Mouse (Mus musculus) midbrain, postnatal 0 days (tissue): ENCODE results near the gene Strip2. TPM values are rescaled to one million over a fixed set of nuclear protein-coding genes. Genes with fewer than 3 reads are reported as not detected.

ENCODE experiments used
- ATAC-seq: fragments of 200-750 bp; cut with Nextera tagmentation; 2 replicates; pipeline ENCODE4 v1.8.0; 2017; ENCODE audit warnings: moderate number of reproducible peaks, mild to moderate bottlenecking, moderate TSS enrichment, moderate library complexity; ENCODE audit not compliant: low FRiP score
- DNase-seq: peaks from one replicate; pipeline ENCODE4 v3.0.0-alpha.2; 2015; ENCODE audit warnings: low spot score
- H3K27ac ChIP-seq: fragments of 300-500 bp; sonication (generic); 2 replicates; pipeline ENCODE4 v1.5.1; 2014; ENCODE audit warnings: low read depth, mild to moderate bottlenecking, low read length, mixed read lengths
- H3K27me3 ChIP-seq: fragments of 300-500 bp; sonication (generic); 2 replicates; pipeline ENCODE4 v1.6.1; 2014; ENCODE audit warnings: low read length, control low read depth, mixed read lengths; ENCODE audit not compliant: insufficient read depth
- H3K36me3 ChIP-seq: fragments of 300-500 bp; sonication (generic); 2 replicates; pipeline ENCODE4 v1.6.1; 2014; ENCODE audit warnings: low read length, control low read depth, mixed read lengths; ENCODE audit not compliant: insufficient read depth
- H3K4me1 ChIP-seq: fragments of 300-500 bp; sonication (generic); 2 replicates; pipeline ENCODE4 v1.6.1; 2014; ENCODE audit warnings: mild to moderate bottlenecking, control low read depth, antibody characterized with exemption, low read length, mixed read lengths; ENCODE audit not compliant: insufficient read depth
- H3K4me2 ChIP-seq: fragments of 300-500 bp; sonication (generic); 2 replicates; pipeline ENCODE4 v1.6.1; 2014; ENCODE audit warnings: low read depth, mild to moderate bottlenecking, low read length, mixed read lengths; ENCODE audit not compliant: poor library complexity, severe bottlenecking
- H3K4me3 ChIP-seq: fragments of 300-500 bp; sonication (generic); 2 replicates; pipeline ENCODE4 v1.5.1; 2014; ENCODE audit warnings: low read depth, mild to moderate bottlenecking, low read length, moderate library complexity
- H3K9ac ChIP-seq: fragments of 300-500 bp; sonication (generic); replicated peaks from 2 replicates; pipeline ENCODE4 v1.6.1; 2014; ENCODE audit warnings: mild to moderate bottlenecking, low read length, moderate library complexity, mixed read lengths; ENCODE audit not compliant: poor library complexity, severe bottlenecking
- H3K9me3 ChIP-seq: fragments of 300-500 bp; sonication (generic); 2 replicates; pipeline ENCODE4 v1.6.1; 2016; ENCODE audit warnings: low read length, control low read depth
- CTCF ChIP-seq: IDR thresholded peaks from 2 replicates; pipeline ENCODE4 v1.5.1; 2016; ENCODE audit warnings: antibody characterized with exemption, mild to moderate bottlenecking
- WGBS: fragments of 180-500 bp; shearing (Covaris S2); extraction: QIAGEN DNeasy Blood & Tissue Kit; methylation state at CpG from one replicate; pipeline ENCODE4 v1.1.7; 2014; 5-methylcytosine and 5-hydroxymethylcytosine counted together
- polyA plus RNA-seq: library from polyadenylated mRNA; unstranded; fragments of >200 nt; fragmentation: Nextera tagmentation; extraction: Ambion mirVana; gene quantifications from 2 replicates; pipeline ENCODE4 v1.2.1, GENCODE M21; 2015
- total RNA-seq: library from RNA; depleted of rRNA; stranded (reverse); fragments of >200 nt; gene quantifications from 2 replicates; pipeline ENCODE4 v1.2.3, GENCODE M21; 2014

Gene Strip2
- total and polyA plus RNA-seq, 2 experiments from 2014 or later = 5.2 to 13.3 TPM

GRCm38 (mm10) chr6:29930665-29931064 is 13.9 kb downstream of the Strip2 start:
- Histone ChIP-seq H3K4me2 (no peak overlapping the region), H3K36me3 (no peaks in the 10 kb centered on the region), H3K9ac (no peak overlapping the region), H3K4me3 (no peak overlapping the region), H3K9me3 (no peaks in the 10 kb centered on the region), H3K4me1 (no peaks in the 10 kb centered on the region), H3K27ac (no peak overlapping the region), H3K27me3 (no peaks in the 10 kb centered on the region)
- ATAC-seq (no peak), DNase-seq (no peak)
- 84% methylated on average over 6 of the region's 6 CpGs for WGBS
- no peak for TF ChIP-seq CTCF

- H3K27me3 ChIP-seq = no peaks in the 10 kb centered on the region
- ATAC-seq = no peak
- no peak overlapping the region for H3K4me3 ChIP-seq
- 91% methylated on average over 4 of the region's 4 CpGs for WGBS
- H3K4me2 ChIP-seq = no peak overlapping the region
- no peak overlapping the region for H3K27ac ChIP-seq
- no peaks in the 10 kb centered on the region for H3K36me3 ChIP-seq
- no peak for TF ChIP-seq CTCF
- no peak for DNase-seq
- H3K9ac ChIP-seq = no peak overlapping the region
- no peaks in the 10 kb centered on the region for H3K9me3 ChIP-seq
- H3K4me1 ChIP-seq = no peaks in the 10 kb centered on the region
Measured at GRCm38 (mm10) chr6:29931181-29931580, 14.4 kb downstream of the Strip2 start.

- DNase-seq (no peak), ATAC-seq (no peak)
- TF ChIP-seq CTCF = no peak
- Histone ChIP-seq H3K9me3 (no peaks in the 10 kb centered on the region), H3K4me3 (no peak overlapping the region), H3K4me2 (no peak overlapping the region), H3K4me1 (no peaks in the 10 kb centered on the region), H3K27me3 (no peaks in the 10 kb centered on the region), H3K9ac (no peak overlapping the region), H3K36me3 (no peaks in the 10 kb centered on the region), H3K27ac (no peak overlapping the region)
- WGBS = 94% methylated on average over 1 of the region's 1 CpGs
Measured at GRCm38 (mm10) chr6:29935741-29936140, 18.9 kb downstream of the Strip2 start.

- ATAC-seq = no peak
- no peaks in the 10 kb centered on the region for H3K4me1 ChIP-seq
- 77% methylated on average over 4 of the region's 4 CpGs for WGBS
- no peak overlapping the region for H3K27ac ChIP-seq
- no peak for DNase-seq
- H3K36me3 ChIP-seq = no peaks in the 10 kb centered on the region
- no peak overlapping the region for H3K9ac ChIP-seq
- H3K9me3 ChIP-seq = no peaks in the 10 kb centered on the region
- H3K27me3 ChIP-seq = no peaks in the 10 kb centered on the region
- H3K4me2 ChIP-seq = no peak overlapping the region
- no peak overlapping the region for H3K4me3 ChIP-seq
- TF ChIP-seq CTCF = no peak
Measured at GRCm38 (mm10) chr6:29940428-29940827, 23.6 kb downstream of the Strip2 start.

- ATAC-seq = no peak
- WGBS = 79% methylated on average over 2 of the region's 2 CpGs
- TF ChIP-seq CTCF = no peak
Measured at GRCm38 (mm10) chr6:29941036-29941435, 24.2 kb downstream of the Strip2 start.

GRCm38 (mm10) chr6:29944465-29944864 is 27.7 kb downstream of the Strip2 start:
- Histone ChIP-seq H3K4me2 (no peak overlapping the region), H3K9me3 (no peaks in the 10 kb centered on the region), H3K27ac (no peak overlapping the region), H3K4me1 (no peaks in the 10 kb centered on the region), H3K9ac (no peak overlapping the region), H3K4me3 (no peak overlapping the region), H3K27me3 (no peaks in the 10 kb centered on the region), H3K36me3 (no peaks in the 10 kb centered on the region)
- no peak for ATAC-seq
- 36% methylated on average over 1 of the region's 1 CpGs for WGBS
- peak; percentile 32 for DNase-seq
- TF ChIP-seq CTCF = no peak

More at GRCm38 (mm10) chr6:29941036-29941435, 24.2 kb downstream of the Strip2 start:
- no peaks in the 10 kb centered on the region for H3K9me3 ChIP-seq
- no peak overlapping the region for H3K9ac ChIP-seq
- H3K27ac ChIP-seq = no peak overlapping the region
- no peaks in the 10 kb centered on the region for H3K4me1 ChIP-seq
- no peaks in the 10 kb centered on the region for H3K27me3 ChIP-seq
- no peaks in the 10 kb centered on the region for H3K36me3 ChIP-seq
- no peak overlapping the region for H3K4me2 ChIP-seq
- no peak for DNase-seq
- no peak overlapping the region for H3K4me3 ChIP-seq
